Mouse (Mus musculus): Measurements from ENCODE around the gene Zfp423. TPM values are rescaled to one million over a fixed set of nuclear protein-coding genes. Genes with fewer than 3 reads are reported as not detected.

Zfp423 gene
- polyA plus RNA-seq, 1 experiment, result 31.1 TPM

DNA sequence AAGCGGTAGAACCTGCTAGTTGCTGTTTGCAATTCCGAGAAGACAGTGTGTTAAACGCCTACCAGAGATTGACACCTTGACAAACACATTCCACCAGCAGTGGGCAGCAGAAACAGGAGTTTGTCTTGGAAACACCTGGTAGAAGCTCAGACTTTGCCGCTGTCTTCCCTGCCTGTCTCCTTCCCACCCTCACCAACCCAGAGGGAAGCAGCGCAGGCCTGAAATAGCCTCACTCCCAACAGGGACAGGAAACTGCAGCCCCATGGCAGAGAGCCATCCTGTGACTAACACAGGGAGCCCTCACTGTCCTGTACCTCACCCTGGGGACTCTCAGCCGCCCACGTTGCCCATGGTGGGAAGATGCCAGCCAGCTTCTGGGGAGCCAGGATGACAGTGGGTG lies 340.3 kb downstream of the Zfp423 start:
- peak; percentile 23 for DNase-seq (ENCODE audit: low read depth)

DNA sequence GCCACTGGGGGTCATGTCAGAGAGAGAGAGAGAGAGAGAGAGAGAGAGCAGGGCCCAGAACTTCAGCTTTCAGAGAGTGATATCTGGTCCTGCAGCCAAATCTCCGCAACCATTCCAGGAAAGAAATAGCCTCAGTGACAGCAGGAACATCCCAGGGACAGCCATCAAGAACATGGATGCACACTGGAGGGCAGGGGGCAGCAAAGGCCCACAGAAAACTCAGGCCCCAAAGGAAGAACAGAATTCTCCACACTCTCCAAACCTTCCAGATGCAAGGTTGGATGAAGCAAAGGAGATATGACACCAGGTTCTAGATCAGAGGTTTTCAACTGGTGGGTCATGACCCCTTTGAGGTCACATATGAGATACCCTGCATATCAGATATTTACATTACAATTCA lies 345.7 kb downstream of the Zfp423 start:
- DNase-seq (ENCODE audit: low read depth), result no peak

Other genes with a start within 250 kb of the Zfp423 start
- gene Cnep1r1, start 159.2 kb upstream of the Zfp423 start, polyA plus RNA-seq (2012; rRNA removed), result 16.5 and 19.7 TPM in 2 replicates
- gene Heatr3, start 178.3 kb upstream of the Zfp423 start, polyA plus RNA-seq (2012; rRNA removed), result 17.4 and 18.1 TPM in 2 replicates
- 17.2 and 17.7 TPM in 2 replicates for gene Tent4b, start 239.6 kb upstream of the Zfp423 start, polyA plus RNA-seq (2012; rRNA removed)

All from gonadal fat pad, adult 2 months (tissue).